Mouse (Mus musculus) CD4-positive, CD25-positive, alpha-beta regulatory T cell, adult 4 months (primary cell): ENCODE results near the gene Pxk. TPM values are rescaled to one million over a fixed set of nuclear protein-coding genes. Genes with fewer than 3 reads are reported as not detected.
"Not testable (repeated sequence)": the region's sequence is repeated elsewhere in the genome, so short reads cannot be mapped to it uniquely, and the experiment has no call there.

Experiments
- ATAC-seq: one replicate; pipeline ENCODE4 v1.8.0; 2017
- polyA plus RNA-seq, 2 experiments: library from polyadenylated mRNA; unstranded; fragments of 100-300 nt; shearing (Covaris generic); gene quantifications; one replicate each; pipeline ENCODE4 v1.2.1; 2017

Gene Pxk
- polyA plus RNA-seq, 2 experiments from 2014 or later: 29.4 to 38.5 TPM

- ATAC-seq: no peak
Observed at GRCm38 (mm10) chr14:8108047-8108446, 10.0 kb downstream of the Pxk start.

- ATAC-seq: no peak
Observed at GRCm38 (mm10) chr14:8108976-8109375, 11.0 kb downstream of the Pxk start.

- ATAC-seq: no peak
Observed at GRCm38 (mm10) chr14:8111545-8111944, 13.5 kb downstream of the Pxk start.

- no peak for ATAC-seq
Observed at GRCm38 (mm10) chr14:8112036-8112435, 14.0 kb downstream of the Pxk start.

- no peak for ATAC-seq
Observed at GRCm38 (mm10) chr14:8113616-8114015, 15.6 kb downstream of the Pxk start.

GRCm38 (mm10) chr14:8114306-8114705 is 16.3 kb downstream of the Pxk start:
- no peak for ATAC-seq

- no peak for ATAC-seq
Observed at GRCm38 (mm10) chr14:8114756-8115155, 16.7 kb downstream of the Pxk start.

- no peak for ATAC-seq
Observed at GRCm38 (mm10) chr14:8115772-8116171, 17.8 kb downstream of the Pxk start.

GRCm38 (mm10) chr14:8117371-8117770 is 19.4 kb downstream of the Pxk start:
- ATAC-seq: no peak

- no peak for ATAC-seq
Observed at GRCm38 (mm10) chr14:8119454-8119853, 21.4 kb downstream of the Pxk start.

GRCm38 (mm10) chr14:8119904-8120303 is 21.9 kb downstream of the Pxk start:
- no peak for ATAC-seq

GRCm38 (mm10) chr14:8123141-8123540 is 25.1 kb downstream of the Pxk start:
- ATAC-seq: no peak

- ATAC-seq: not testable (repeated sequence)
Observed at GRCm38 (mm10) chr14:8123611-8124010, 25.6 kb downstream of the Pxk start.

GRCm38 (mm10) chr14:8124046-8124881 is 26.3 kb downstream of the Pxk start:
- ATAC-seq: no peak

- ATAC-seq: no peak
Observed at GRCm38 (mm10) chr14:8127971-8128370, 30.0 kb downstream of the Pxk start.

- ATAC-seq: no peak
Observed at GRCm38 (mm10) chr14:8132789-8133188, 34.8 kb downstream of the Pxk start.

- no peak for ATAC-seq
Observed at GRCm38 (mm10) chr14:8134234-8134633, 36.2 kb downstream of the Pxk start.

GRCm38 (mm10) chr14:8135130-8135529 is 37.1 kb downstream of the Pxk start:
- ATAC-seq: no peak

- no peak for ATAC-seq
Observed at GRCm38 (mm10) chr14:8139724-8140710, 42.0 kb downstream of the Pxk start.

- ATAC-seq: no peak
Observed at GRCm38 (mm10) chr14:8141131-8141530, 43.1 kb downstream of the Pxk start.

- no peak for ATAC-seq
Observed at GRCm38 (mm10) chr14:8145594-8146558, 47.9 kb downstream of the Pxk start.

GRCm38 (mm10) chr14:8146611-8147223 is 48.7 kb downstream of the Pxk start:
- no peak for ATAC-seq
